Mouse (Mus musculus): ENCODE results near the gene Dpep1.

DNA sequence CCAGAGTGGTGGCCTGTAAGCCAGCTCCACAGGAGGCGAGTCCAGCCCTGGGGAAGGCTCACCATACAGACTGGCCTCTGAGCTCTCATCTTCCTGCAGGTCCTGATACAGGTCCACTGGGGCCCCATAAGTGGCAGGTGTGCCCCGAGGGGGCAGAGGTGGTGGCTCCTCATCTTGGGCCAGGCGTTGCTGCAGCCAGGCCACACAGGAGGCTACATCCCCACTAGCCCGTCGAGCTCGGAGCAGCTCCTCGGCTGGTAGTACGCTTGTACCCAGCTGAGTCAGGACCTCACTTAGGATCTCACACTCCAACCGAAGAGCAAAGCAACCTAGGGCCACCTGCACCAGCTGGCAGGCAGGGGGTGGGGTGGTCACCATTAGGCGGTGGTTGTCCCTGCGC lies 47.7 kb downstream of the Dpep1 start:
- TF ChIP-seq CTCF (IDR thresholded peaks at IDR 0.05; ENCODE audit: borderline replicate concordance, control insufficient read depth, extremely low read depth, insufficient read depth, low read length, poor library complexity), result no peak
- TF ChIP-seq POLR2A (IDR thresholded peaks at IDR 0.05; ENCODE audit: control insufficient read depth, extremely low read depth, insufficient read depth, low read length, poor library complexity), result no peak

Measured in thymus, adult 2 months (tissue).